Mouse (Mus musculus): ENCODE results near the gene Gpn3.
"Not testable (repeated sequence)": the region's sequence is repeated elsewhere in the genome, so short reads cannot be mapped to it uniquely, and the experiment has no call there.

The Gpn3 gene

DNA sequence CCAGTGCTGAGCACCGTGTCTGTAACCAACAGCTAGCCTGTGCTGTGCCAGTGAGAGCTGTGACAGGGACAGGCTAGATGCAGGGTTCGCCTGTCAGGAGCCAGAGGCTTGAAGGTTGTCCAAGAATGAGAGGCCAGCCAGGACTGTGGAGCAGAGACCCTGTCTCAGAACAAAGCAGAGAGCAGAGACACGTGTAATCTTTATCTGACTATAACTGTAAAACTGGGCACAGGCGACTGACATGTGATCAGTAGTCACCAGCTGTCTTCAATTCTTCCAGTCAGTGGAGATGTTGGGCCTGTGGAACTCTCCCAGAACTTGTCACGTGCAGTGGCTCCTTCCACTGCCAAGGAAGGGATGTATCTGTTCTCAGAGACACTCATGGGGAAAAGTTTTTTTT is 31.1 kb downstream of the Gpn3 start:
- H3K4me1 ChIP-seq (replicated peaks; ENCODE audit: low read depth, low read length): peaks cover 22% of the 10 kb centered on the region
- H3K4me3 ChIP-seq (replicated peaks; ENCODE audit: low read length): no peak overlapping the region
- H3K36me3 ChIP-seq (ENCODE audit: insufficient read depth, low read length): peaks cover 97% of the 10 kb centered on the region
- H3K9me3 ChIP-seq (ENCODE audit: low read length): no peaks in the 10 kb centered on the region
- TF ChIP-seq CTCF (conservative IDR thresholded peaks at IDR 0.05; ENCODE audit: low read length): no peak
- TF ChIP-seq POU5F1 (IDR thresholded peaks at IDR 0.05; ENCODE audit: borderline replicate concordance, low read length): no peak
- TF ChIP-seq NANOG (IDR thresholded peaks at IDR 0.05; ENCODE audit: borderline replicate concordance, low read length): no peak
- H3K27me3 ChIP-seq (ENCODE audit: insufficient read depth, low read length): no peaks in the 10 kb centered on the region

DNA sequence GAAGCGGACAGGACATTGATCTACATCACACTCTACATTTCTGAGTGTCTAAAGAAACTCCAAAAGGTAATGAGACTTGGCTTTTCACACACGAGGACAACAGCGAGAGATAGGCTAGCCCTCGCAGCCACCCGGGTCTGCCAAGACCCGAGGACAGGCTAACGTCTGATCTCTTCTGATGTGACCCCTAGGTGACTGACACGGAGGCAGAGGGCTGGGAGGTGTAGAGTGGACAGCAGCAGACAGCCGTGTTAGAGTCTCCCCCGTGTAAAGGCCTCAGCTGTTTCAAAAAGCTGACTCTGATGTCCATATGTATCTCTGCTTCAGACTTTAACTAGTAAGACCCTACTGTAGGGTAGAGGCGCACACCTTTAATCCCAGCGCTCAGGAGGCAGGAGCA is 31.7 kb downstream of the Gpn3 start:
- Histone ChIP-seq H3K9me3 (ENCODE audit: low read length) (no peaks in the 10 kb centered on the region), H3K27me3 (ENCODE audit: insufficient read depth, low read length) (no peaks in the 10 kb centered on the region), H3K4me1 (replicated peaks; ENCODE audit: low read depth, low read length) (peaks cover 18% of the 10 kb centered on the region), H3K36me3 (ENCODE audit: insufficient read depth, low read length) (peaks cover 91% of the 10 kb centered on the region), H3K4me3 (replicated peaks; ENCODE audit: low read length) (no peak overlapping the region)
- no peak for TF ChIP-seq POU5F1 (IDR thresholded peaks at IDR 0.05; ENCODE audit: borderline replicate concordance, low read length)
- no peak for TF ChIP-seq NANOG (IDR thresholded peaks at IDR 0.05; ENCODE audit: borderline replicate concordance, low read length)
- TF ChIP-seq CTCF (conservative IDR thresholded peaks at IDR 0.05; ENCODE audit: low read length): no peak

DNA sequence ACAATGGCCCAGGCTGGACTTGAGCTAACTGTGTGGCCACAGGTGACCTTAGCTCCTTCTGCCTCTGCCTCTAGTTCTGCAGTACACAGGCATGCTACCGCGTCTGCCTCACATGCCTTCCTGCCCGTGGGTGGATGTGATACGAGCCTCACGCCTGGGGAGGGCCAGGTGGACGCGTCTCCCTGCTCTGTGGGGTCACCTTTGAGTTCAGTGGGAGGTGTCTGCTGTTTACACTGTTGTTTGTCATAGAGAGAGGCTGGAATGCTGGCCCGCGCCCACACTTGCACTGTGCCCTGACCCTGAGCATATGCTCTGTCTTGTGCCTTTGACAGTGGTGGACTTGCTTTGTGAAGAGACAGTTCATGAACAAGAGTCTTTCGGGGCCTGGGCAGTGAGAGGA is 33.9 kb downstream of the Gpn3 start:
- peaks cover 21% of the 10 kb centered on the region for H3K4me1 ChIP-seq (replicated peaks; ENCODE audit: low read depth, low read length)
- H3K4me3 ChIP-seq (replicated peaks; ENCODE audit: low read length): no peak overlapping the region
- no peaks in the 10 kb centered on the region for H3K27me3 ChIP-seq (ENCODE audit: insufficient read depth, low read length)
- peaks cover 69% of the 10 kb centered on the region for H3K36me3 ChIP-seq (ENCODE audit: insufficient read depth, low read length)
- no peaks in the 10 kb centered on the region for H3K9me3 ChIP-seq (ENCODE audit: low read length)
- TF ChIP-seq POU5F1 (IDR thresholded peaks at IDR 0.05; ENCODE audit: borderline replicate concordance, low read length) (no peak), NANOG (IDR thresholded peaks at IDR 0.05; ENCODE audit: borderline replicate concordance, low read length) (no peak), CTCF (conservative IDR thresholded peaks at IDR 0.05; ENCODE audit: low read length) (no peak)

DNA sequence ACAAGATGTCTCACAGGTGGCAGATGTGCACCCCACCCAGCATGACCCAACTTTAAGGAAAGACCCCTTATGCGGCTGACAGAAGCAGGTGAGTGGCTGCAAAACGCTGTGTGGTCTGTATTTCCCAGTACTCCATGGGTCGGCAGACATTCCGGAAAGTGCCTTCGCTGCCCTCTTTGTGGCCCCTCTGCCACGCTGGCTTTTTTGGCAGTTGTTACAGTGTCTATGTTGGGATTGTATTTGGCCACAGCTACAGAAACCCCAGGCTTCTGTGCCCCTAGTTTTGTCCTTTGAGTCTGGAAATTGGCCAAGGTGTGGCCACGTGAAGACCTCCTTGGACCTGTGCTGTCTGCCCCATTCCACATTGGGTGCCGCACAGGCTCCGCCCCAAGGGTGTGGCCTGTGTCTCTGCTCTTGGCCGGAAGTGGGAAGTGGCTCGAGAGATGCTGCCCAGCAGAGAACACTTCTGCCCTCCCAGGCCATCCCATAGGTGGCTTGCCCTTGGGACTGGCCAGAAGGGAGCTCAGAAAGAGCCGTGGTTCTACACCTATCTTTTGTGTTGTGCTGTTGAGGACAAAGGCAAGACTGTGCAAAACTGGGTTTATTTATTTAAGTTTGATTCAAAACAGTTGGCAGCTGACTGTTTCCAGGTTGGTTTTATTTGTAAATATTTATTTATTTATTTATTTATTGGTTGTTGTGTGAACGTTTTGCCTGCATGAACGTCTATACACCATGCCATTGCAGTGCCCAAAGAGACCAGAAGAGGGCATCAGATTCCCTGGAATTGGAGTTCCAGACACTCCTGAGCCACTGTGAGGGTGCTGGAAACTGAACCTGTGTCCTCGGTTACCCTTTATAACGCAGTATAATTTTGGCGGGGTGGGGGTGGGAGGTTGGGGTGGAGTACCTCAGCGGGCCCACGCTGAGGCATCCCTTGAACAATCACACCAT is 38.3 kb downstream of the Gpn3 start:
- H3K9me3 ChIP-seq (ENCODE audit: low read length): no peaks in the 10 kb centered on the region
- TF ChIP-seq POU5F1 (IDR thresholded peaks at IDR 0.05; ENCODE audit: borderline replicate concordance, low read length) (no peak), CTCF (conservative IDR thresholded peaks at IDR 0.05; ENCODE audit: low read length) (peak; percentile 77), NANOG (IDR thresholded peaks at IDR 0.05; ENCODE audit: borderline replicate concordance, low read length) (no peak)
- peaks cover 17% of the 10 kb centered on the region for H3K4me1 ChIP-seq (replicated peaks; ENCODE audit: low read depth, low read length)
- H3K4me3 ChIP-seq (replicated peaks; ENCODE audit: low read length): peak overlapping the region; percentile 57
- H3K36me3 ChIP-seq (ENCODE audit: insufficient read depth, low read length): peaks cover 28% of the 10 kb centered on the region
- H3K27me3 ChIP-seq (ENCODE audit: insufficient read depth, low read length): no peaks in the 10 kb centered on the region

DNA sequence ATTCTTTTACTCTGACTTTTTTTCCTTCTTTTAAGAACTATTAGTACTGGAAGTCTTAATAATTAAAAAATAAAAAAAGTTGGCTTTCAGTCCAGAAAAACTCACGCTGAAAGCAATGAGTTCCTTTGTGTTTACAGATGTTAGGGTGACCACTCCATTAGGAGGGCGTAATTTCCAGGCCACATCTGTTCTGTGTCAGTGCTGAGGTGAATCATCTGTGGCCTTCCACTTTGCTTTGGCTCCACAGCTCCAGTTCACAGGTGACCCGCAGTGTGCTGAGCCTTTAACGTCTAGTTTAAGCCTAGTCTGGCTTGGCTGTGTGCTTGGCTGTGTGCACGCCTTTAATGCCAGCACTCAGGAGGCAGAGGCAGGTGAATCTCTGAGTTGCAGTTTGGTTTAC is 40.2 kb downstream of the Gpn3 start:
- H3K4me3 ChIP-seq (replicated peaks; ENCODE audit: low read length): no peak overlapping the region
- H3K9me3 ChIP-seq (ENCODE audit: low read length): no peaks in the 10 kb centered on the region
- H3K4me1 ChIP-seq (replicated peaks; ENCODE audit: low read depth, low read length): peaks cover 17% of the 10 kb centered on the region
- H3K36me3 ChIP-seq (ENCODE audit: insufficient read depth, low read length): peaks cover 8% of the 10 kb centered on the region
- TF ChIP-seq NANOG (IDR thresholded peaks at IDR 0.05; ENCODE audit: borderline replicate concordance, low read length) (no peak), POU5F1 (IDR thresholded peaks at IDR 0.05; ENCODE audit: borderline replicate concordance, low read length) (no peak)
- no peaks in the 10 kb centered on the region for H3K27me3 ChIP-seq (ENCODE audit: insufficient read depth, low read length)

DNA sequence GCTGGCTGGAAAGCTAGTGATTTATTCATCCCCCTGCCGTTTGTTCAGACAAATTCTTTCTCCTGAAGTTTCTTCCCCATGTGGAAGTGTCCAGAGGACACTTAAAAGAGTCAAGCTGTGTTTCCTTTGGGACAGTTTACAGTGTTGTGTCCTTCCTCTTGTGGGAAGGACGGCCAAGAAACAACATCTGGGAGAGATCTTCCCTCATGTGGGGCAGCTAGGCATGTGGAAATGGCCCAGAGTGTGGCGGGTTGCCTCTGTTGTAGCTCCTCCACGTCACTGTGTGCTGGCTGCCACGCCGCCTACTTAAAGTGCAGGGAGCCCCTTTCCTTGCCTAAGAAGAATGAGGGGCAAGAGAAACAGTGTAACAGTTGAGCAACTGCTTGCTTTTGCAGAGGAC is 41.1 kb downstream of the Gpn3 start:
- no peaks in the 10 kb centered on the region for H3K27me3 ChIP-seq (ENCODE audit: insufficient read depth, low read length)
- H3K4me3 ChIP-seq (replicated peaks; ENCODE audit: low read length): no peak overlapping the region
- TF ChIP-seq CTCF (conservative IDR thresholded peaks at IDR 0.05; ENCODE audit: low read length) (no peak), POU5F1 (IDR thresholded peaks at IDR 0.05; ENCODE audit: borderline replicate concordance, low read length) (no peak), NANOG (IDR thresholded peaks at IDR 0.05; ENCODE audit: borderline replicate concordance, low read length) (no peak)
- peaks cover 17% of the 10 kb centered on the region for H3K4me1 ChIP-seq (replicated peaks; ENCODE audit: low read depth, low read length)
- no peaks in the 10 kb centered on the region for H3K36me3 ChIP-seq (ENCODE audit: insufficient read depth, low read length)
- H3K9me3 ChIP-seq (ENCODE audit: low read length): peaks cover 2% of the 10 kb centered on the region

DNA sequence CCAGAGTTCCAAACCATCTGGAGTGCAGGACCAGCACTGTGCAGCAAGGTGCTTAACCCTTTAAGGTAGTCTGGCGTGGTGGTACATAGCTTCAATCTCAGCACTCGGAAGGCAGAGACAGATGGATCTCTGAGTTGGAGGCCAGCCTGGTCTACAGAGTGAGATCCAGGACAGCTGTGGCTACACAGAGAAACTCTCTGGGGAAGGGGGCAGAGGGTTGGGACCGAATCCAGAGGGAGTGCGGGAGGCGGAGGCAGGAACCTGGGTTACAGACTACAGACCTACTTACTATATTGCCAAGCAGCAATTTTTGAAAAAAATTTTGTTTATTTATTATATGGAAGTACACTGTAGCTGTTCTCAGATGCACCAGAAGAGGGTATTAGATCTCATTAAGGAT is 42.7 kb downstream of the Gpn3 start:
- H3K4me3 ChIP-seq (replicated peaks; ENCODE audit: low read length): no peak overlapping the region
- no peaks in the 10 kb centered on the region for H3K27me3 ChIP-seq (ENCODE audit: insufficient read depth, low read length)
- TF ChIP-seq NANOG (IDR thresholded peaks at IDR 0.05; ENCODE audit: borderline replicate concordance, low read length): no peak
- TF ChIP-seq CTCF (conservative IDR thresholded peaks at IDR 0.05; ENCODE audit: low read length): no peak
- TF ChIP-seq POU5F1 (IDR thresholded peaks at IDR 0.05; ENCODE audit: borderline replicate concordance, low read length): no peak
- H3K36me3 ChIP-seq (ENCODE audit: insufficient read depth, low read length): no peaks in the 10 kb centered on the region
- peaks cover 15% of the 10 kb centered on the region for H3K4me1 ChIP-seq (replicated peaks; ENCODE audit: low read depth, low read length)
- peaks cover 11% of the 10 kb centered on the region for H3K9me3 ChIP-seq (ENCODE audit: low read length)

DNA sequence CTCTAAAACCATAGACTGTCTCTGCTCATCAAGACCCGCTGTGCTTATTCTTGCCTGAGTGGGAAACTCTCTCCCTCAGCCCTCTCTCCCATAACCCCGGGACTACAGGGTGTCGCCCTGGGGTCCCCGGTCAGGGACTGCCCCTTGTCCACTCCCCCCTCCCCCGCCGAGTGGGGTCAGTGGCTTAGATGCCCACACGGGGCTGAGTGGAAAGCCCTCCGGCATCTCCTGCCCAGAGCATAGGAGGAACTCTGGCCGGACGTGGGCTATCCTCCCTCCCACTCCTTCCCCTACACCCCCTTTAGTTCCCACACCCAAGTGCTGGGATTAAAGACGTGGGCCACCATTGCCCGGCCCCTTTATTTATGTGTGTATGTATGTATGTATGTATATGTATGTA is 43.8 kb downstream of the Gpn3 start:
- peaks cover 7% of the 10 kb centered on the region for H3K4me1 ChIP-seq (replicated peaks; ENCODE audit: low read depth, low read length)
- H3K36me3 ChIP-seq (ENCODE audit: insufficient read depth, low read length): no peaks in the 10 kb centered on the region
- TF ChIP-seq CTCF (conservative IDR thresholded peaks at IDR 0.05; ENCODE audit: low read length) (no peak), NANOG (IDR thresholded peaks at IDR 0.05; ENCODE audit: borderline replicate concordance, low read length) (no peak), POU5F1 (IDR thresholded peaks at IDR 0.05; ENCODE audit: borderline replicate concordance, low read length) (no peak)
- no peak overlapping the region for H3K4me3 ChIP-seq (replicated peaks; ENCODE audit: low read length)
- H3K9me3 ChIP-seq (ENCODE audit: low read length): peaks cover 11% of the 10 kb centered on the region
- no peaks in the 10 kb centered on the region for H3K27me3 ChIP-seq (ENCODE audit: insufficient read depth, low read length)

DNA sequence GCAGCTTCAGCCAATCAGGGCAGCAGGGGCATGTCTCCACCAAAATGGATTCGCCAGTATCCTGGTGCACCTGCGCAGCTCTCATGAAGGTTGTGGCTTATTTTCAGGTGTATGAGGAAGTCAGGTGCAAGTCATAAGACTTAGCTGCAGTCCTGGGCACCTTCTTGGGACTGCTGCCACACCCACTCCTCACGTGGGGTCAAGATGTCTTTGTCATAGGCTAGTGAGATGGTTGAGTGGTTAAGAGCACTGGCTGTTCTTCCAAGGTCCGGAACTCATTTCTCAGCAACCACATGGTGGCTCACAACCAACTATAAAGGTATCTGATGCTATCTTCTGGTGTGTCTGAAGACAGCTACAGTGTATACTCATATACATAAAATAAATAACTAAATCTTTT is 49.0 kb downstream of the Gpn3 start:
- Histone ChIP-seq H3K9me3 (ENCODE audit: low read length) (peaks cover 11% of the 10 kb centered on the region), H3K4me1 (replicated peaks; ENCODE audit: low read depth, low read length) (peaks cover 24% of the 10 kb centered on the region), H3K36me3 (ENCODE audit: insufficient read depth, low read length) (peaks cover 12% of the 10 kb centered on the region)
- not testable (repeated sequence) for H3K4me3 ChIP-seq (replicated peaks; ENCODE audit: low read length); H3K27me3 ChIP-seq (ENCODE audit: insufficient read depth, low read length)

All from E14TG2a.4 (cell line).